Mouse (Mus musculus): Measurements from ENCODE around the gene Sap25.

DNA sequence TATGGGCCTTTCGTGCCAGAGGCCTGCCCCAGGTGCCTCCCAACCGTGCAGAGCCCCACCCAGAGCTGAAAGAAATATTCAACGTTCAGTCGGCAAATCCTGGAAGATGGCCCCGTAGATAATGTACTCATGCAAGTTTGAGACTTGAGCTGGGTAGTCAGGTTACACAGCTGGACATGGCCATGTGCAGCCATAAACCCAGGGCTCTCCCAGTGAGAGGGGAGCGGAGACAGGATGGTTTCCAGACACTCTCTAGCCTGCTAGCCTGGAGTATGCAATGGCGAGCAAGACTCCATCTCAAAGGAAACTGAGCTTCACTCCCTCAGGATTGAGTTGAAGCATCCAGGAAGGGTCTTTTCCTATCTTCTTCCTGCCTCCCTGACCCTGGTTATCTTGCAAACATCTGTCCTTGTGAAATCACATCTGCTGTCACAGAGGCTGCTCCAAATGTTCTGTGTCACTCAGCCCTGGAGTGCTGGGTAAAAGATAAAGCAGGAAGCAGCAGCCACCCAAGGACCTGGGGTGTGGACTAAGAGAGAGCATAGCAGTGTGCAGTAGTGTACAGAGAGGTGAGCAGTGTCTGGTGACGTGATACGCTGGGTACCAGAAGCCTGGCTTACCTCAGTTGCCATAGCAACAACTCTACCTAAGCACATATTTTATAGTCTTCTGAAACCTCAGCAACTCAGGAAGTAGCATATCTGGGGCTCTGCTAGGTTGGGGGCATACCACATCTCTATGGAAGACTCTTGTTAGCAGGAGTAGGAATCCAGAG is 6.9 kb downstream of the Sap25 start:
- TF ChIP-seq CTCF (IDR thresholded peaks at IDR 0.05; ENCODE audit: low read depth, low read length) (no peak), POLR2A (IDR thresholded peaks at IDR 0.05; ENCODE audit: borderline replicate concordance, low read depth, low read length) (no peak)

All from bone marrow macrophage, adult 2 months (primary cell).